Mouse (Mus musculus): ENCODE results near the gene Mrpl46.
A peak's percentile ranks its signal among the peaks of the same experiment; 100 is the strongest.

Gene Mrpl46

GRCm38 (mm10) chr7:78782639-78783581 is at the start of gene Mrpl46, which contains the start of gene Mrps11:
TSS of gene Mrpl46 (minus strand) at chr7:78783531.
TSS of gene Mrps11 (plus strand) at chr7:78783119.
- DNase-seq (ENCODE audit: low spot score in 2 of 2): peak; percentile 87 to 88

- no peak for DNase-seq (ENCODE audit: low spot score in 2 of 2)
These were observed 44.5 kb upstream of the Mrpl46 start for GRCm38 (mm10) chr7:78827749-78828362.

GRCm38 (mm10) chr7:78826682-78827385 is 43.5 kb upstream of the Mrpl46 start:
- DNase-seq (ENCODE audit: low spot score in 2 of 2): no peak

GRCm38 (mm10) chr7:78818336-78818735 is 35.0 kb upstream of the Mrpl46 start:
- DNase-seq (ENCODE audit: low spot score in 2 of 2): no peak

DNA sequence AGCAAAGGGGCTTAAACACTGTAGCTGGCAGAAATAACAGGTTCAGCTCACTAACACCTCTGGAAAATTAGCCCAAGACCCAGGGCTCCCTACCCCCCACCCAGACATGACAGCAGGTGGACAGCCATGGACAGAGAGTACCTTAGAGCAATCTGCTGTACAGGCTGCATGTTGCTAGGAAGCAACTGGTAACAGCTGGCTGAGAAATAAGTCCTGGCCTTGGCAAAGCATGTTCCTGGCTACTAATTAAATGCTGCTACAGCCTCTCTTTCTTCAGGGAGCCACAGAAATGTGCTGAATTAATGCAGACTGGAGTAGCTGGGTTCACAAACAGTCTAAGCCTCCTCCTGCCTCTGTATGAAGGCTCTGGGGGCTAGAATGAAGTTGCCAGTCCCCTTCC is 31.4 kb upstream of the Mrpl46 start:
- DNase-seq (ENCODE audit: low spot score in 2 of 2): no peak

- no peak for DNase-seq (ENCODE audit: low spot score in 2 of 2)
These were observed 30.5 kb upstream of the Mrpl46 start for GRCm38 (mm10) chr7:78813791-78814190.

DNA sequence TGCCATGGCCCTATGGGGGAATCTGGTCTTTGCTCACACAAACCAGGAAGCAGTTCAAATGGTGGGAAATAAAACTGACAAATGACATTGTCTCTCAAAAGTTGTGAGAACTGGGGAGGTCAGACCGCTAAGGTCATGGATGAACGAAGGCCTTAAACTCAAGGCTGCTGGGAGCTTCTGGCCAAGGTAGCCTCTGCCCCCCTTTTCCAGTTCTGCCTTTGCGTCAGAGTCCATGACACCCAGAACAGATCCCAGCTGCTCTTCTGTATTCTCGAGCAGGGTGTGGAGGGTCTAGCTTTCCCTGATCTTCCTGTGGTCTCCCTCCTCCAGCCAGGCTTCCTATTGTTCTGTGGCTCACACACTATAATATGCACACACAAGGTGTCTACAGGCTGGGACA is 23.9 kb upstream of the Mrpl46 start:
- DNase-seq (ENCODE audit: low spot score in 2 of 2): no peak

DNA sequence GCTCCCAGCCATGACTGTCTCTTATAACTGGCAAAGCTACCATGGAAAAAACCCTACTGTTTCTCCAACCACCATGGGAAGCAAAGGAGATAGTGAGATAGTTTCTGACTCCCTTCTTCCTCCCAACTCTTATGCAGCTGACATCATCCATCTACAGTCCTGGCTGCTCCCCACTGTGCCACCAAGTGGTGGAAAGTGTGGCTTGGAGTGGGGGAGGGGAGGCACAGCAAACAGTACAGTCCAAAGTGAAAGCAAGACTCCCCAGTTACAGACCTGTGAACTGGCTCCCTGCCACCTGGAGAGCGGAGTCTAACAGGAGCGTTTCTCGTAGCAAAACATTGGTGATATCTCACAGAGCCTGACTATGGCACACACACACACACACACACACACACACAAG is 20.5 kb upstream of the Mrpl46 start:
- no peak for DNase-seq (ENCODE audit: low spot score in 2 of 2)

DNA sequence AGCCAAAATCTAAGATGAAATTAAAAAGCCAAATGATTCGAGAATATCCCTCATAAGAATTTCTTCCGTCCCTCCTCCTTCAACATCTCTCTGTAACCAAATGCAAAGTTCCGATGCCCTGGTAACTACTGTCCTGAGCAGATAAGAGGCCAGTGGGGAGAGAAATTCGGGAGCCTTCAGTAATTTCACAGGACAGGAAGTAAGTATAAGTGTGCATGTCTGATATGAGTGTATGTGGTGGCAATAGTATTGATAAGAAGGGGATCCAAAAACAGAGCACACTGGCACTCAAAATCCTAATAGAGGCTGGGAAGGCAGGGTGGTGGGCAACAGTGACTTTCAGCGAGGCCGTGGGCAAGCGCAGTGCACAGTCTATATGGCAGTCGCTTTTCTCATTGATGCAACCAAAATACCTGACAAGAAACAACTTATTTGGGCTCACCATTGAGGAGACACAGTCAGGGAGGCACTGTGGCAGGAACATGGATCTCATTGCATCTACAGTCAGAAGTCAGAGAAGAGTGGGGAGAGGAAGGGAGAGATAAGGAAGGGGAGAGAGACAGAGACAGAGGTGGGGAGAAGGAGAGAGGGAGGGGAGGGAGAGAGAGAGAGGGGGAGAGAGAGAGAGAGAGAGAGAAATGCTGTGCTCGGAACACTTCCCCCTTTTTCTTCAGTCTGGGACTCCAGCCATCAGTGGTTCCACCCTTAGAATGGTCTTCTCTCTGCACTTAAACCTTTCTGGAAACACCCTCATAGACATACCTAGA is 16.6 kb upstream of the Mrpl46 start:
- DNase-seq (ENCODE audit: low spot score in 2 of 2): no peak

- DNase-seq (ENCODE audit: low spot score in 2 of 2): peak; percentile 64 to 84
These were observed 14.6 kb upstream of the Mrpl46 start for GRCm38 (mm10) chr7:78797843-78798455.

DNA sequence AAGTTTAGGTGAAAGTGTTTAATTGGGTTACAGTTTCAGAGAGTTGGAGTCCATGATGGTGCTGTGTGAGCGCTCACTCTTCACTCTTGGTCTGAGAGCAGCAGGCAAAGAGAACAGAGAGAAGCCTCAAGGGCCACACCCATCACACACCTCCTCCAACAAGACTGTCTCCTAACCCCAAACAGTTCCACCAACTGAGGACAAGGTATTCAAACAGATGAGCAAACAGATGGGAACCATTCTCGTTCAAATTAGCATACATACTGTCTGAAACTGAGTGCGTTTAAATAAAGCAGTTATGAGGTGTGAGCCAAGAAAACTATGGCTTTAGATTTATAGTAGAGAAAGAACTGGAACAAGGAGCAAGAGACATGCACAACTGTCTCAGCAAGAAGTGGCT is 13.3 kb upstream of the Mrpl46 start:
- DNase-seq (ENCODE audit: low spot score in 2 of 2): peak in 1 of 2 experiments; percentile 56

DNA sequence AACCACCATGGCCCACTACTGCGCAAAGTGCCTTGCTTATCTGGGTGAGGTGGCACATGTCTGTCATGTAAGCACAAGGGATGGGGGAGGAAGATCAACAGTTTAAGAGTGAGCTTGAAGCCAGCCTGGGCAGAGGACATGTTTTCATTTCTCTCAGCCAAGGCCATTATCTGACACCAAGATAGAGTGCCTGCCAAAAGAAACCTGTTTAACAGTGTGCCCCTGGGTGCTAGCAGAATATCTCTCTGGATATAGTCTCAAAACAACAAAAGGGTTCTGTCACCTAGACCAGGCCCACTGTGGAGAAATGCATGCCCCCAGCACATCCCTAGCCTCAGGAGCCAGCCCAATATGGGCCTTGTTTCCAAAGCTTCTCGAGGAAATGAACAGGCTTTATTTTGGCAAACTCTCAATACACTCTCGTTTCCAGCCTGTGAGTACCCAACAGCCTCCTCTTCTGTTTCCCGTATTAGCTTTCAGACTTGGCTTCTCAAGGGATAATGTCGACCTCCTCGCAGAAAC is 11.3 kb upstream of the Mrpl46 start:
- no peak for DNase-seq (ENCODE audit: low spot score in 2 of 2)

- DNase-seq (ENCODE audit: low spot score in 2 of 2): no peak
These were observed 10.7 kb upstream of the Mrpl46 start for GRCm38 (mm10) chr7:78793895-78794570.

- peak; percentile 43 to 77 for DNase-seq (ENCODE audit: low spot score in 2 of 2)
These were observed 8.3 kb upstream of the Mrpl46 start for GRCm38 (mm10) chr7:78791359-78792222.

DNA sequence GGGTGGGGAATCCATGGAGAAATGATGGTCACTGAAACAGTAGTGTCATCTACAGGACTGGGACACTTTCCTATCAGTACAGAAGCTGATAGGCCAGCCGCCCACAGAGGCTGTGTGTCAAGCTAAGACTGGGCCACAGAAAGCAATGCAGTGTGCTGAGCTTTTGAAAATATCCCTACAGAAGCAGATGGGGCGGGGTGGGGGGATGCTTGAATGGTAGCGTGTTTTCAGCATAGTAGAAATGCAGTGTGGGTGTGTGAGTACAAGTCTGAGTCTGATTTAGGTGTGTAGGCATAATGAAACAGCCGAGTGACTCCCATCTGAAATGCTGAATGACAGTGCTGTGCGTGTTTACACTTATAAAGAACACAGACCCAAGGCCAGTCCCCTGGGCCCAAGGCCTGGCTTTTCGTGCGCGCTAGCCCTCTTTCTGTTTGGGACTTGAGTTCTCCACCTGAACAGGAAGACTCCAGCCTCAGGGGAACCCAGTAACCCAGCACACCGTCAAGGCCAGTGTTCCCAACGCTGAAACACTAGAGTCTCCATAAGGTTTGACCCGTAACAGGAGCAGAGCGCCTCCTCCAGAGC is 4.6 kb upstream of the Mrpl46 start:
- peak; percentile 26 to 52 for DNase-seq (ENCODE audit: low spot score in 2 of 2)

GRCm38 (mm10) chr7:78785906-78786305 is 2.6 kb upstream of the Mrpl46 start:
- DNase-seq (ENCODE audit: low spot score in 2 of 2): no peak

DNA sequence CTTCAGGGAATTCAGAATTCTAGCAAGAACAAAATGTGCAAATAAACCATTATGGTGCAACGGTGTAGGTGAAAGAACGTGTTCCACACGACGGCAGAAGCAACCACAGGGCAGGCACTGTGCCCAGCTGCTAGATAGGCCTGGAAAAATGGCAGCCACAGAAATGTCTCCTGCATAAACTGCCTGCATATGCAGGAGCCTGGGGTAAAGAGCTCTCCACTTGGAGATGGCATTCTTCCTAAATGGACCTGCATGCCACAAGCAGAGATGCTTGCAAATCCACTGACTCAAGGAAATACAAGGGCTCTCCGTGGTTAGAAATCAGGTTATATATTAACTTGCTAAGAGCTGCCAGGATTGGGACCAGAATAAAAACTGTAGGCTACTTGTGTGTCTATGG is 4.6 kb downstream of the Mrpl46 start:
- DNase-seq (ENCODE audit: low spot score in 2 of 2): no peak

- no peak for DNase-seq (ENCODE audit: low spot score in 2 of 2)
These were observed 12.4 kb downstream of the Mrpl46 start for GRCm38 (mm10) chr7:78770936-78771335.

DNA sequence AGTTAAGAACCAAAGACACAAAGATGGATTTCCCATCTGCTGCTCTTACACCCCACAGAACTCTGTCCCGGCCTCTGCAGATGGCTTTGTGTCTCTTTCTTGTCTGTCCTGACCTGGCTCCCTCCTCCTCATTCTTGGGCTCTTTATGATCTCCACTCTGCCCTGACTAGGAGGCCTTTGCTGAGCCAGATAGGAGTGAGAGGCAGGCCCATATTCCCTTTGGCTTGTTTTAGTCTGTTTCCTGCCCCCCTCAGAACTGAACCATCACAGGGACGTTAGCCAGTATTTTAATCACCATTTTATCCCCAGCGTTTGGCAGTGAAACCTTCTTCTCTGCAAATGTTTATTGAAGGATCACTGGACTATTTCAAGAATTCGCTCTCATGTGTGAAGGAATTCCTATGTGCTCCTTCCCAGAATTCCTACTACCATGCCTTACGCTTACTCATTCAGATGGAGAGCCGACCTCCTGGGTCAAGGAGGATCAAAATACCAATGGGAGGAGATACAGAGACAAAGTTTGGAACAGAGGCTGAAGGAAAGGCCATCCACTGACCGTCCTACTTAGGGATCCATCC is 14.2 kb downstream of the Mrpl46 start:
- DNase-seq (ENCODE audit: low spot score in 2 of 2): no peak

All from frontal cortex, postnatal 36 days (tissue).